Mouse (Mus musculus): ENCODE data around the gene Ltbp3. TPM values are rescaled to one million over a fixed set of nuclear protein-coding genes. Genes with fewer than 3 reads are reported as not detected.
A peak's percentile ranks its signal among the peaks of the same experiment; 100 is the strongest.

Ltbp3 gene
- polyA plus RNA-seq, 1 experiment from 2014 or later: 9.8 TPM

DNA sequence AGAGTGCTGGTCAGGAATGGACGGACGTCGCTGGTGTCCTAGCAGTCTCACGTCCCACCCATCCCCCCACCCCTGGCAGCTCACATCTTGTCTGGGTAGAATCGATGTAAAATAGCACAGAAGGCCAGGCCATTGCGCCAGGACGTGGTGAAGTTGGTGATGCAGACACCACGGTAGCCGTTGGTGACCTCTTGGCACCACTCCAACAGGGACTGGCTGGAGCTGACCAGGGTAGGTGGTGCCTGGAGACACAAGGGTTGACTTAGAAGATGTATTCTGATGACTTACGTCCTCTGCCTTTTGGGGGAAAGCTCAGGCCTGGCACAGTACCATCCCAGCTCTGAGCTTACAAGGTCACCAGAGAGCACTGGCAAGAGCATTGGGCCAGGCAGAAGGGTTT, 23.7 kb upstream of the Ltbp3 start:
- Histone ChIP-seq H3K4me3 (ENCODE audit: low read depth, low read length) (no peak overlapping the region), H3K4me1 (ENCODE audit: control insufficient read depth, insufficient read depth, low read length) (peaks cover 15% of the 10 kb centered on the region), H3K9ac (ENCODE audit: low read depth, low read length) (no peak overlapping the region), H3K27me3 (ENCODE audit: control insufficient read depth, insufficient read depth, low read length) (no peaks in the 10 kb centered on the region), H3K4me2 (no peak overlapping the region), H3K9me3 (replicated peaks; ENCODE audit: control insufficient read depth, low read length) (no peaks in the 10 kb centered on the region), H3K27ac (ENCODE audit: low read depth, low read length) (no peak overlapping the region), H3K36me3 (ENCODE audit: control insufficient read depth, insufficient read depth, low read length) (peaks cover 39% of the 10 kb centered on the region)
- no peak for ATAC-seq (replicated peaks; ENCODE audit: insufficient number of reproducible peaks, low FRiP score, low TSS enrichment)
- WGBS (ENCODE audit: insufficient replicate concordance): 56% methylated on average over 10 of the region's 10 CpGs

- H3K9ac ChIP-seq (ENCODE audit: low read depth, low read length): no peak overlapping the region
- no peak overlapping the region for H3K4me2 ChIP-seq
- peaks cover 46% of the 10 kb centered on the region for H3K36me3 ChIP-seq (ENCODE audit: control insufficient read depth, insufficient read depth, low read length)
- WGBS (ENCODE audit: insufficient replicate concordance): 96% methylated on average over 6 of the region's 6 CpGs
- no peaks in the 10 kb centered on the region for H3K9me3 ChIP-seq (replicated peaks; ENCODE audit: control insufficient read depth, low read length)
- no peak for ATAC-seq (replicated peaks; ENCODE audit: insufficient number of reproducible peaks, low FRiP score, low TSS enrichment)
- no peak overlapping the region for H3K27ac ChIP-seq (ENCODE audit: low read depth, low read length)
- no peak overlapping the region for H3K4me3 ChIP-seq (ENCODE audit: low read depth, low read length)
- peaks cover 26% of the 10 kb centered on the region for H3K4me1 ChIP-seq (ENCODE audit: control insufficient read depth, insufficient read depth, low read length)
- no peaks in the 10 kb centered on the region for H3K27me3 ChIP-seq (ENCODE audit: control insufficient read depth, insufficient read depth, low read length)
Observed at GRCm38 (mm10) chr19:5721233-5721632, 19.5 kb upstream of the Ltbp3 start.

DNA sequence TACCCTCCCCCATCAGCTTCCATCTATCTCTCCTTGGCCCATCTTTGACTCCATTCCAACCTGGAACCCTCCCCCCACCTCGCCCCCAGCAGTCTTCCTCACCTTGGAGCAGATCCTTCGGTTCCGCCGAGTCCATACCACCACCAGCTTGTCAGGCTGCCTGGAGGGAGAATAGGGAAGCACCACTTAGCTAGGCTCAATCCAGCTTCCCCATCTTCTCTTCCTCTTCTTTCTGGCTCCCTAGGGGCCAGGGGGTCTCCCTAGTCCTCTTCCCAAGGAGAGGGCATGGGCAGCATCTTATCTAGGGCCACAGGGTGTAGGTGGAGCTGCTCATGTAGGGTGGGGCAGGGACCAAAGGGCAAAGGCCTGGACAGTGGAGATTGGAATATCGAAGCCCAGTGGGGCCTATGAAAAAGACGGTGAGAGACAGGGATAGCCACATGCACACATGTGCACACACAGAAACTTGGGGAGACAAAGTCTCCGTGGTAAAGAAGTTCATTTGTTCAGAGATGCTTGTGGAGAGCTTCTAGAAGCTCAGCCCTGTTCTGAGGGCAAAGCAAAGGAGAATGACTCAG, 17.8 kb upstream of the Ltbp3 start:
- H3K27ac ChIP-seq (ENCODE audit: low read depth, low read length): peak overlapping the region; percentile 50; the same call in 1 of the 2 replicates
- H3K4me1 ChIP-seq (ENCODE audit: control insufficient read depth, insufficient read depth, low read length): peaks cover 35% of the 10 kb centered on the region
- H3K27me3 ChIP-seq (ENCODE audit: control insufficient read depth, insufficient read depth, low read length): no peaks in the 10 kb centered on the region
- H3K36me3 ChIP-seq (ENCODE audit: control insufficient read depth, insufficient read depth, low read length): peaks cover 46% of the 10 kb centered on the region
- WGBS (ENCODE audit: insufficient replicate concordance): 80% methylated on average over 7 of the region's 7 CpGs
- ATAC-seq (replicated peaks; ENCODE audit: insufficient number of reproducible peaks, low FRiP score, low TSS enrichment): no peak
- 0 out of 2 replicates have a peak overlapping the region, but pooled peaks have one; percentile 8 for H3K4me3 ChIP-seq (ENCODE audit: low read depth, low read length)
- peak overlapping the region; percentile 93 for H3K4me2 ChIP-seq
- peak overlapping the region; percentile 49; the same call in 1 of the 2 replicates for H3K9ac ChIP-seq (ENCODE audit: low read depth, low read length)
- H3K9me3 ChIP-seq (replicated peaks; ENCODE audit: control insufficient read depth, low read length): no peaks in the 10 kb centered on the region

GRCm38 (mm10) chr19:5723934-5724548, 16.7 kb upstream of the Ltbp3 start:
- peaks cover 37% of the 10 kb centered on the region for H3K36me3 ChIP-seq (ENCODE audit: control insufficient read depth, insufficient read depth, low read length)
- H3K9me3 ChIP-seq (replicated peaks; ENCODE audit: control insufficient read depth, low read length): no peaks in the 10 kb centered on the region
- H3K27me3 ChIP-seq (ENCODE audit: control insufficient read depth, insufficient read depth, low read length): no peaks in the 10 kb centered on the region
- peak overlapping the region; percentile 93 for H3K4me2 ChIP-seq
- H3K27ac ChIP-seq (ENCODE audit: low read depth, low read length): peak overlapping the region; percentile 91
- WGBS (ENCODE audit: insufficient replicate concordance): 25% methylated on average over 4 of the region's 4 CpGs
- H3K9ac ChIP-seq (ENCODE audit: low read depth, low read length): peak overlapping the region; percentile 97
- no peak for ATAC-seq (replicated peaks; ENCODE audit: insufficient number of reproducible peaks, low FRiP score, low TSS enrichment)
- peak overlapping the region; percentile 81 for H3K4me3 ChIP-seq (ENCODE audit: low read depth, low read length)
- H3K4me1 ChIP-seq (ENCODE audit: control insufficient read depth, insufficient read depth, low read length): peaks cover 45% of the 10 kb centered on the region

DNA sequence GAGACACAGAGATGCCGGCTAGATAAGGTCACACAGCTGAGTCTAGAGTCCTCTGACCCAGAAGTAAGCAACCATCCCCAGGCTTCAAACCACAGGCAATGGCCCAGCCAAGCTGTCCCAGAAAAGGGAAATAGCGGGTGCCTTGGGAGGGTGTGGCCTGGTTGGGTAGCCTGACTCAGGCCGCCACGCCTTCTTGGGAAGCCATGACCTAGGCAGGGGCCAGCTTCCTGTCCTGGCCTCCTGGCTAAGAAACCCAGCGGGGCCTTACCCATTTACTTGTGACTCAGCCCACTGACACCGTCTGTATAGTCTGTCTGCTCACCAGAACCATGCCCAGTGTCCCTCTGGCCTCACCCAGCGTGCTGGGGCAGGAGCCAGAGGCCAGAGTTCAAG, 16.2 kb upstream of the Ltbp3 start:
- 0 out of 2 replicates have a peak, but pooled peaks have one; percentile 33 for ATAC-seq (replicated peaks; ENCODE audit: insufficient number of reproducible peaks, low FRiP score, low TSS enrichment)
- Histone ChIP-seq H3K27ac (ENCODE audit: low read depth, low read length) (peak overlapping the region; percentile 91), H3K9me3 (replicated peaks; ENCODE audit: control insufficient read depth, low read length) (no peaks in the 10 kb centered on the region), H3K4me1 (ENCODE audit: control insufficient read depth, insufficient read depth, low read length) (peaks cover 45% of the 10 kb centered on the region), H3K4me2 (peak overlapping the region; percentile 93), H3K9ac (ENCODE audit: low read depth, low read length) (peak overlapping the region; percentile 97), H3K4me3 (ENCODE audit: low read depth, low read length) (peak overlapping the region; percentile 81), H3K36me3 (ENCODE audit: control insufficient read depth, insufficient read depth, low read length) (peaks cover 32% of the 10 kb centered on the region), H3K27me3 (ENCODE audit: control insufficient read depth, insufficient read depth, low read length) (no peaks in the 10 kb centered on the region)
- WGBS (ENCODE audit: insufficient replicate concordance): 27% methylated on average over 7 of the region's 7 CpGs

GRCm38 (mm10) chr19:5725029-5725707, 15.5 kb upstream of the Ltbp3 start:
- no peaks in the 10 kb centered on the region for H3K9me3 ChIP-seq (replicated peaks; ENCODE audit: control insufficient read depth, low read length)
- H3K4me1 ChIP-seq (ENCODE audit: control insufficient read depth, insufficient read depth, low read length): peaks cover 45% of the 10 kb centered on the region
- H3K36me3 ChIP-seq (ENCODE audit: control insufficient read depth, insufficient read depth, low read length): peaks cover 25% of the 10 kb centered on the region
- H3K27ac ChIP-seq (ENCODE audit: low read depth, low read length): peak overlapping the region; percentile 91
- H3K4me2 ChIP-seq: peak overlapping the region; percentile 93
- peak overlapping the region; percentile 81 for H3K4me3 ChIP-seq (ENCODE audit: low read depth, low read length)
- H3K27me3 ChIP-seq (ENCODE audit: control insufficient read depth, insufficient read depth, low read length): no peaks in the 10 kb centered on the region
- peak overlapping the region; percentile 97 for H3K9ac ChIP-seq (ENCODE audit: low read depth, low read length)
- 38% methylated on average over 12 of the region's 12 CpGs for WGBS (ENCODE audit: insufficient replicate concordance)
- ATAC-seq (replicated peaks; ENCODE audit: insufficient number of reproducible peaks, low FRiP score, low TSS enrichment): peak; percentile 44

DNA sequence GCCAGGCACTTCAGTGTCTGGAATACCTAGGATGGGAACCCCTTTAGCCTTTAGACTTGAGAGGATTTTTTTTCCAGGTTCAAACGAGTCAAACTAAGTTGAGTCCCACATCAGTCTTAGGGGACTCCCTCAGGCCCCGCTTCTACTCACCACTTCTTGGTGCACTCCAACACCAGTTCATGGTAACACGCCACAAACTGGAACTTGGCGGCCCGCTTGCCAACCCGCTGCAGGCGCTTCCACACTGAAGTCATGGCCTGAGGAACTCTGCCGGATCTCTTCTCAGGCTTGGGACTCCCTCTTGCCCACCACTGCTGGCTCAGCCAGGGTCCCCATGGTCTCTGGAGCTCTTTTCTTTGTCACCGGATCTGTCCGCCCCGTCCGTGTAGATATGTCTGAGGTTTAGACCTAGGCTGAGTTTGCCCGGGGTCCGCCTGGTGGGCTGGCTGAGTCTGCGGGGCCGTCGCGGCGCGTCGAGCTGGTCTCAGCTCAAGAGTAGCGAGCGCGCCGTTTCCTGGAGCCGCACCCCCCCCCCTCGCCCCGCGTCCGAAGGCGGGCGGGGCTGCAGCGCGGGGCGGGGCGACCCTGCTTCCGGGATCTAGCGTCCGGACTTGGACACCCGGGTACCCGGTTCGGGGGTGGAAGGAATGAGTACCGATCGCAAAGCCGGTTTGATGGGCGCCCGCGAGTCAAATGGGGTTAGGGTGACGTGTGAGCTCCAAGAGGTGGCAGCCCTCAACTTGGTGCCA, 14.8 kb upstream of the Ltbp3 start, which contains the start of gene Ehbp1l1:
Gene Ehbp1l1, minus strand, starts transcription at position 551 of the 749 bp plus-strand sequence.
- Histone ChIP-seq H3K36me3 (ENCODE audit: control insufficient read depth, insufficient read depth, low read length) (peaks cover 18% of the 10 kb centered on the region), H3K27me3 (ENCODE audit: control insufficient read depth, insufficient read depth, low read length) (no peaks in the 10 kb centered on the region), H3K9me3 (replicated peaks; ENCODE audit: control insufficient read depth, low read length) (no peaks in the 10 kb centered on the region), H3K27ac (ENCODE audit: low read depth, low read length) (peak within 1 kb of the TSS; percentile 91), H3K4me2 (peak within 1 kb of the TSS; percentile 93), H3K4me3 (ENCODE audit: low read depth, low read length) (peak within 1 kb of the TSS; percentile 97), H3K4me1 (ENCODE audit: control insufficient read depth, insufficient read depth, low read length) (peaks cover 52% of the 10 kb centered on the region), H3K9ac (ENCODE audit: low read depth, low read length) (peak within 1 kb of the TSS; percentile 97)
- ATAC-seq (replicated peaks; ENCODE audit: insufficient number of reproducible peaks, low FRiP score, low TSS enrichment): no peak; the same call in 1 of the 2 replicates
- WGBS (ENCODE audit: insufficient replicate concordance): 3% methylated on average over 49 of the region's 49 CpGs

GRCm38 (mm10) chr19:5726961-5727578, 13.6 kb upstream of the Ltbp3 start:
- H3K9me3 ChIP-seq (replicated peaks; ENCODE audit: control insufficient read depth, low read length): no peaks in the 10 kb centered on the region
- peak overlapping the region; percentile 93 for H3K4me2 ChIP-seq
- H3K27me3 ChIP-seq (ENCODE audit: control insufficient read depth, insufficient read depth, low read length): no peaks in the 10 kb centered on the region
- 62% methylated on average over 15 of the region's 15 CpGs for WGBS (ENCODE audit: insufficient replicate concordance)
- H3K4me1 ChIP-seq (ENCODE audit: control insufficient read depth, insufficient read depth, low read length): peaks cover 59% of the 10 kb centered on the region
- H3K4me3 ChIP-seq (ENCODE audit: low read depth, low read length): peak overlapping the region; percentile 97
- peaks cover 10% of the 10 kb centered on the region for H3K36me3 ChIP-seq (ENCODE audit: control insufficient read depth, insufficient read depth, low read length)
- no peak for ATAC-seq (replicated peaks; ENCODE audit: insufficient number of reproducible peaks, low FRiP score, low TSS enrichment)
- H3K9ac ChIP-seq (ENCODE audit: low read depth, low read length): peak overlapping the region; percentile 25; the same call in 1 of the 2 replicates
- peak overlapping the region; percentile 91 for H3K27ac ChIP-seq (ENCODE audit: low read depth, low read length)
